Mouse (Mus musculus): Measurements from ENCODE around the gene Acox2.

DNA sequence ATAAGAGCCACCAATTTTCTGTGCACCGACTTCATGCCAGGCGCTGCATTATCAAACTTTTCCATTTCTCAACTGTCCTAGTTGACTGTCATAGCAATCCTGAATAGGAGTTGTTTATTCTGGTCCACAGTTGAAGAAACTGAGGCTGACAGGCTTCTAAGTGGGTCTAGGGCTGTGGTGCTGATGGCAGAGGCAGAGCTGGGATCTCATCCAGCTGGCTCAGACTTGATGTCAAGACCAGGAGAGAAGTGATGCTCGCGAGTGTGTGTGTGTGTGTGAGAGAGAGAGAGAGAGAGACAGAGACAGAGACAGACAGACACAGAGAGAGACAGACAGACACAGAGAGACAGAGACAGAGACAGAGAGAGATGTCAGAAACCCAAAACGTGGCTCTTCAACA lies 58.4 kb downstream of the Acox2 start:
- TF ChIP-seq CTCF (IDR thresholded peaks at IDR 0.05; ENCODE audit: low read depth, low read length) = no peak
- no peak for TF ChIP-seq GATA2 (IDR thresholded peaks at IDR 0.05; ENCODE audit: borderline replicate concordance, low read depth, low read length)
- no peak for TF ChIP-seq TAL1 (conservative IDR thresholded peaks at IDR 0.05; ENCODE audit: low read depth, low read length)
